Mouse (Mus musculus) lung, embryonic 15.5 days (tissue): ENCODE results near the gene Sema3b. TPM values are rescaled to one million over a fixed set of nuclear protein-coding genes. Genes with fewer than 3 reads are reported as not detected.

Source experiments
- ATAC-seq: fragments of 200-750 bp; cut with Nextera tagmentation; 2 replicates; pipeline ENCODE4 v1.8.0; 2017; ENCODE audit warnings: moderate number of reproducible peaks, borderline replicate concordance; ENCODE audit not compliant: low FRiP score, low TSS enrichment; ENCODE audit errors: extremely low read depth
- H3K27ac ChIP-seq: fragments of 300-500 bp; sonication (generic); 2 replicates; pipeline ENCODE4 v1.5.1; 2015; ENCODE audit warnings: moderate library complexity, mild to moderate bottlenecking, inconsistent platforms
- H3K27me3 ChIP-seq: fragments of 300-500 bp; sonication (generic); 2 replicates; pipeline ENCODE4 v1.6.1; 2015; ENCODE audit warnings: inconsistent platforms
- H3K36me3 ChIP-seq: fragments of 300-500 bp; sonication (generic); 2 replicates; pipeline ENCODE4 v1.6.1; 2015; ENCODE audit warnings: inconsistent platforms
- H3K4me1 ChIP-seq: fragments of 300-500 bp; sonication (generic); 2 replicates; pipeline ENCODE4 v1.6.1; 2015; ENCODE audit warnings: inconsistent platforms
- H3K4me2 ChIP-seq: fragments of 300-500 bp; sonication (generic); 2 replicates; pipeline ENCODE4 v1.6.1; 2015; ENCODE audit warnings: inconsistent platforms, mild to moderate bottlenecking, moderate library complexity
- H3K4me3 ChIP-seq: fragments of 300-500 bp; sonication (generic); 2 replicates; pipeline ENCODE4 v1.5.1; 2015; ENCODE audit warnings: mild to moderate bottlenecking, inconsistent platforms
- H3K9ac ChIP-seq: fragments of 300-500 bp; sonication (generic); 2 replicates; pipeline ENCODE4 v1.6.1; 2015; ENCODE audit warnings: inconsistent platforms
- H3K9me3 ChIP-seq: fragments of 300-500 bp; sonication (generic); 2 replicates; pipeline ENCODE4 v1.6.1; 2016; ENCODE audit warnings: inconsistent platforms
- WGBS: fragments of 180-500 bp; shearing (Covaris S2); methylation state at CpG from one replicate; pipeline ENCODE4 v1.1.7; 2015; 5-methylcytosine and 5-hydroxymethylcytosine counted together
- polyA plus RNA-seq: library from polyadenylated mRNA; unstranded; fragments of >200 nt; fragmentation: Nextera tagmentation; extraction: Ambion mirVana; gene quantifications from 2 replicates; pipeline ENCODE4 v1.2.1, GENCODE M21; 2015

Sema3b gene
- polyA plus RNA-seq, 1 experiment from 2014 or later = 9.1 TPM

DNA sequence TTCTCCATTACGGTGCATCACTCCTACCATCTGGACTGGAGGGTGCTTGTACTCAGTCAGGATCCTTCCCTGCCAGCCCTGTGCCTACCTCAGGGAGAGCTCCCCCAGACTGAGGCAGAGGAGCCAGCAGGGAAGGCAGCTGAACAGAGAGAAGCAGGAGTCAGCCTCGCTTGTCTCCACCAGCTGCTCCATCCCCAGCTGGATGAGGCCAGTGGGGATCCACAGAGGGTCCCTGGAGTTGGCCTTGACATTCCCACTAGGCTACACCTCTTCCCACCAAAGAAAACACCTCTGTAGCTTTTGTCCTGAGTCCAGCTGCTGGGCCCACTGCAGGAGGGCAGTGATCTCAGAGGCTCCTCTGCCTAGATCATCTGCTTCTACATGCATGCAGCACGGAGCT lies 15.9 kb upstream of the Sema3b start:
- 85% methylated on average over 3 of the region's 3 CpGs for WGBS
- no peak overlapping the region for H3K4me3 ChIP-seq
- no peak for ATAC-seq
- no peaks in the 10 kb centered on the region for H3K27me3 ChIP-seq
- peak overlapping the region; percentile 59; the same call in 1 of the 2 replicates for H3K27ac ChIP-seq
- H3K36me3 ChIP-seq = peaks cover 40% of the 10 kb centered on the region
- H3K9ac ChIP-seq = no peak overlapping the region
- no peaks in the 10 kb centered on the region for H3K9me3 ChIP-seq
- H3K4me1 ChIP-seq = peaks cover 70% of the 10 kb centered on the region
- H3K4me2 ChIP-seq = no peak overlapping the region

DNA sequence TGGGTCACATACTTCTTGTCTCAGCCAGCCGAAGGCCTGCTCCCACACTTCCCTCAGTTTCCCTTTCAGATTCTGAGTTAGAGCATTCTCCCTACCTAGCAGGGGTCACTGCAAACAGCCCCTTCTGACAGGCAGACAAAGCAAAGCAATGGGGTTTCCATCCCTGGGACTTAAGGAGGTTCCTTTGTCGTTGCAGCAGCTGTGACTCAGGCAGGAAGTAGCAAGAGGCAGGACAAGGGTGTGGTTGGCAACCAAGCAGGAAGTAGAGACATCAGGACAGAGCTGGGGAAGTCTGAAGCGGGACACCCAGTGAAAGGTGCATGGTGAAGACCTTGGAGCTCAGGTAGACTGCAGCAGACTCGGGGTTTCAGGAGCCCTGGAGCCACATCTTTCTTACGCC lies 15.5 kb upstream of the Sema3b start:
- Histone ChIP-seq H3K4me3 (no peak overlapping the region), H3K9ac (no peak overlapping the region), H3K4me2 (no peak overlapping the region), H3K36me3 (peaks cover 44% of the 10 kb centered on the region), H3K9me3 (no peaks in the 10 kb centered on the region), H3K4me1 (peaks cover 70% of the 10 kb centered on the region), H3K27me3 (no peaks in the 10 kb centered on the region), H3K27ac (peak overlapping the region; percentile 59; the same call in 1 of the 2 replicates)
- no peak for ATAC-seq
- 72% methylated on average over 5 of the region's 5 CpGs for WGBS

GRCm38 (mm10) chr9:107620954-107621353 lies 11.9 kb upstream of the Sema3b start:
- Histone ChIP-seq H3K9me3 (no peaks in the 10 kb centered on the region), H3K27me3 (no peaks in the 10 kb centered on the region), H3K4me3 (no peak overlapping the region), H3K4me2 (no peak overlapping the region), H3K27ac (no peak overlapping the region), H3K9ac (no peak overlapping the region), H3K4me1 (peaks cover 53% of the 10 kb centered on the region), H3K36me3 (peaks cover 76% of the 10 kb centered on the region)
- no peak for ATAC-seq

GRCm38 (mm10) chr9:107619546-107619879 lies 10.5 kb upstream of the Sema3b start:
- WGBS = 42% methylated on average over 13 of the region's 13 CpGs
- H3K4me1 ChIP-seq = peaks cover 41% of the 10 kb centered on the region
- no peaks in the 10 kb centered on the region for H3K9me3 ChIP-seq
- no peak overlapping the region for H3K9ac ChIP-seq
- no peak overlapping the region for H3K4me3 ChIP-seq
- no peak overlapping the region for H3K4me2 ChIP-seq
- ATAC-seq = no peak; the same call in none of the 2 replicates
- H3K27ac ChIP-seq = peak overlapping the region; percentile 88
- peaks cover 78% of the 10 kb centered on the region for H3K36me3 ChIP-seq
- H3K27me3 ChIP-seq = no peaks in the 10 kb centered on the region

GRCm38 (mm10) chr9:107618778-107619545 lies 9.9 kb upstream of the Sema3b start:
- no peaks in the 10 kb centered on the region for H3K27me3 ChIP-seq
- no peaks in the 10 kb centered on the region for H3K9me3 ChIP-seq
- ATAC-seq = peak; percentile 73
- peaks cover 78% of the 10 kb centered on the region for H3K36me3 ChIP-seq
- peak overlapping the region; percentile 88 for H3K27ac ChIP-seq
- no peak overlapping the region for H3K4me3 ChIP-seq
- peak overlapping the region; percentile 27; the same call in 1 of the 2 replicates for H3K9ac ChIP-seq
- 14% methylated on average over 13 of the region's 13 CpGs for WGBS
- peaks cover 37% of the 10 kb centered on the region for H3K4me1 ChIP-seq
- H3K4me2 ChIP-seq = no peak overlapping the region

DNA sequence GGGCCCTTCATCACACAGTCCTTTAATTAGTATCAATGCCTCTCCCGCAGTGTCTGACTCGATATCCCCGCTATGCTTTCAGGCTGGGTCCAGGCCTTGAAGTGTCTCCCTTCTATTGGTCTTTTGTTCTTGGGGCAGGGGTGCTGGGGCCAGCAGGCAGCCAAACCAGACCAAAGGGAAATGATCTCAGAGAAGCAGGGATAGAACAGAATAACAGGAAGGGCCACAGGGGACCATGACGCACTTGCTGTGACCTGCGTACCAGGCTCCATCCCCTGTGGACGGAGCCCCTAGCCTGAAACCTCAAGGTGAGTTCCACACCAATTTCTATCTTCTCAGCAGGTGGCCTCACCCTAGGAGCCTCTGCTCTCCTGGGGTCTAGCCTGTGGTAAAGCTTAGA lies 9.1 kb upstream of the Sema3b start:
- Histone ChIP-seq H3K9ac (no peak overlapping the region), H3K9me3 (no peaks in the 10 kb centered on the region), H3K27me3 (no peaks in the 10 kb centered on the region), H3K4me1 (peaks cover 45% of the 10 kb centered on the region), H3K4me3 (no peak overlapping the region), H3K36me3 (peaks cover 75% of the 10 kb centered on the region), H3K27ac (peak overlapping the region; percentile 88), H3K4me2 (no peak overlapping the region)
- 74% methylated on average over 6 of the region's 6 CpGs for WGBS
- no peak for ATAC-seq

DNA sequence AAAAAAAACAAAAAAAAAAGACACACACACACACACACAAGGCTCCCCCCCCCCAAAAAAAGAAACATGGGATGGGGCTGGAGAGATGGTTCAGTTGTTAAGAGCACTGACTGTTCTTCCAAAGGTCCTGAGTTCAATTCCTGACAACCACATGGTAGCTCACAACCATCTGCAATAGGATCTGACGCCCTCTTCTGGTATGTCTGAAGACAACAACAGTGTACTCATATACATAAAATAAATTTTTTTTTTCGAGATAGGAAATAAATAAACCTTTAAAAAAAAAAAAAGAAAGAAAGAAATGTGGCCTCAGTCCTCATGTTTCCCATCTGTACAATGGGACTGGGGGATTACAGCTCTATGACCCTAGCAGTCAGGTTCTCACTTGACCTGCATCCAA lies 8.4 kb upstream of the Sema3b start:
- Histone ChIP-seq H3K36me3 (peaks cover 73% of the 10 kb centered on the region), H3K4me1 (peaks cover 49% of the 10 kb centered on the region), H3K27me3 (no peaks in the 10 kb centered on the region), H3K4me2 (no peak overlapping the region), H3K9ac (no peak overlapping the region), H3K9me3 (no peaks in the 10 kb centered on the region), H3K27ac (no peak overlapping the region), H3K4me3 (no peak overlapping the region)
- ATAC-seq = no peak
- WGBS = 77% methylated on average over 2 of the region's 2 CpGs

GRCm38 (mm10) chr9:107615035-107615434 lies 6.0 kb upstream of the Sema3b start:
- peaks cover 50% of the 10 kb centered on the region for H3K4me1 ChIP-seq
- no peak for ATAC-seq
- H3K9me3 ChIP-seq = no peaks in the 10 kb centered on the region
- H3K27me3 ChIP-seq = no peaks in the 10 kb centered on the region
- 89% methylated on average over 4 of the region's 4 CpGs for WGBS
- H3K9ac ChIP-seq = no peak overlapping the region
- peaks cover 61% of the 10 kb centered on the region for H3K36me3 ChIP-seq
- H3K27ac ChIP-seq = 0 out of 2 replicates have a peak overlapping the region, but pooled peaks have one; percentile 3
- H3K4me3 ChIP-seq = no peak overlapping the region
- H3K4me2 ChIP-seq = no peak overlapping the region

DNA sequence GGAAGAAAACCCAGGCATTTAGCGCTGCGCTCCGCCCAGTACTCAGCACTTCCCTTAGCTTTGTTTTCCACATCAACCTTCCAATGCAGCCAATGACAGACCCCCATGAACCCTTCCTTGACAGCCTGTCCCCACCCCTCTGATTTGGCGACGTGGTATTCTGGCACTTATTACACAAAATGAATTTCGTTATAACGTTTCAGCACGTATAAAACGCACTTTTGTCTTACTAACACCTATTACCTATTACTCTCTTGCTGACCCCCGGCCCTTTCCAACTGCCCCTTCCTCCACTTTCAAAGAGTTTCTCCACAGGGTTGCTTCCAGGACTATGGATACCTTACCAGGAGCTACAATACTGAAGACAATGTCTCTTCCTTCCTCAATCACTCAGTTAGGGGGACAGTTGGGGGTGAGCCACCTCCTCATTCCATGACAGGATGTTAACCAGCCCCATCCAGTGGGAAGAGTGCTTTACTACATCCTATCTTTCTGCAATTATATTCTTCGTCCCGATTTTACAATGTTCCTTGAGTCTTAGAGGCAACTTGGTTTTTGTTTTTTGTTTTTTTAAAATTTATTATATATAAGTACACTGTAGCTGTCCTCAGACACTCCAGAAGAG lies 4.0 kb upstream of the Sema3b start:
- no peaks in the 10 kb centered on the region for H3K27me3 ChIP-seq
- H3K27ac ChIP-seq = peak overlapping the region; percentile 92
- H3K4me2 ChIP-seq = peak overlapping the region; percentile 85
- peak; percentile 29; the same call in 1 of the 2 replicates for ATAC-seq
- H3K36me3 ChIP-seq = peaks cover 42% of the 10 kb centered on the region
- no peaks in the 10 kb centered on the region for H3K9me3 ChIP-seq
- H3K9ac ChIP-seq = peak overlapping the region; percentile 18; the same call in 1 of the 2 replicates
- 8% methylated on average over 12 of the region's 12 CpGs for WGBS
- H3K4me3 ChIP-seq = peak overlapping the region; percentile 39
- peaks cover 46% of the 10 kb centered on the region for H3K4me1 ChIP-seq

GRCm38 (mm10) chr9:107612191-107612944 lies 3.3 kb upstream of the Sema3b start:
- 8% methylated on average over 40 of the region's 48 CpGs for WGBS
- peak overlapping the region; percentile 85 for H3K4me2 ChIP-seq
- no peaks in the 10 kb centered on the region for H3K9me3 ChIP-seq
- peak overlapping the region; percentile 61 for H3K9ac ChIP-seq
- H3K4me1 ChIP-seq = peaks cover 49% of the 10 kb centered on the region
- peaks cover 35% of the 10 kb centered on the region for H3K36me3 ChIP-seq
- ATAC-seq = peak; percentile 93
- peak overlapping the region; percentile 39 for H3K4me3 ChIP-seq
- H3K27ac ChIP-seq = peak overlapping the region; percentile 92
- H3K27me3 ChIP-seq = no peaks in the 10 kb centered on the region

DNA sequence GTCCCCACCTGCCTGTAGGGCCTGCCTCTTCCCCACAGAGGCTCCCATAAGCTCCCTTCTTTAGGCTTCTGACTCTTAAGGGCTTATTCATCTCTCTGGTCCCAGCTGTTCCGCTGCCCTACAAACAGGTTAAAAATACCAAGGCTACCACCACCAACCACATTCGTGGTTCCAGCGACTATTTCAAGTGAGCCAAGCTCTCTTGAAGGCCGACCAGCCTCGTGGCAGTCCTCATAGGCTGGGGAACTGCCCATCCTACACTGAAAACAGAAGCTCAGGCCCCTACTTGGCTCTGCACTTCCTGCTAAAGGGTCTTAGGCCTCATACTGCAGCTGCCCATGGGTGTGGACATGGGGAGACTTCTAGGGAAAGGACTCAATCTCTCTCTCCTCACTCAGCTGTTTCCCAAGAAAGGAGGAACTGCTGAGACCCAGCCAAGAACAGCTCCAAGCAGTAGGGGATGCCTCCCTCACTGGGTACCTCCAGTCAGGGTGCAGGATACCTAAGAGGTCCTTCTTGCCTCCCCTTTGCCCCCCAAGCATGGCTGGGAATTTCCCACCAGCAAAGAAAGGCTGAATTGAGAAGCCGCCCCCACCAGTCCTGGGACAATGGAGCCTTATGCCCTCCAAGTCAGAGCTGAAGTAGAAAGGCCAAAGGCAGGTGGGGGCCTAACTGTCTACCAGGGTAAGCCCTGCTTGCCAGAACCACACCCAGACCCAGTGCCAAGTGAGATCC lies 2.6 kb upstream of the Sema3b start:
- H3K9ac ChIP-seq = peak overlapping the region; percentile 61
- 53% methylated on average over 6 of the region's 6 CpGs for WGBS
- H3K4me3 ChIP-seq = peak overlapping the region; percentile 39; the same call in 1 of the 2 replicates
- no peaks in the 10 kb centered on the region for H3K27me3 ChIP-seq
- peak overlapping the region; percentile 92 for H3K27ac ChIP-seq
- no peaks in the 10 kb centered on the region for H3K9me3 ChIP-seq
- peaks cover 55% of the 10 kb centered on the region for H3K4me1 ChIP-seq
- H3K4me2 ChIP-seq = peak overlapping the region; percentile 85
- H3K36me3 ChIP-seq = peaks cover 30% of the 10 kb centered on the region
- ATAC-seq = no peak
